Mouse (Mus musculus): ENCODE measurements around the gene Ifi211.
"Not testable (repeated sequence)": the region's sequence is repeated elsewhere in the genome, so short reads cannot be mapped to it uniquely, and the experiment has no call there.

DNA sequence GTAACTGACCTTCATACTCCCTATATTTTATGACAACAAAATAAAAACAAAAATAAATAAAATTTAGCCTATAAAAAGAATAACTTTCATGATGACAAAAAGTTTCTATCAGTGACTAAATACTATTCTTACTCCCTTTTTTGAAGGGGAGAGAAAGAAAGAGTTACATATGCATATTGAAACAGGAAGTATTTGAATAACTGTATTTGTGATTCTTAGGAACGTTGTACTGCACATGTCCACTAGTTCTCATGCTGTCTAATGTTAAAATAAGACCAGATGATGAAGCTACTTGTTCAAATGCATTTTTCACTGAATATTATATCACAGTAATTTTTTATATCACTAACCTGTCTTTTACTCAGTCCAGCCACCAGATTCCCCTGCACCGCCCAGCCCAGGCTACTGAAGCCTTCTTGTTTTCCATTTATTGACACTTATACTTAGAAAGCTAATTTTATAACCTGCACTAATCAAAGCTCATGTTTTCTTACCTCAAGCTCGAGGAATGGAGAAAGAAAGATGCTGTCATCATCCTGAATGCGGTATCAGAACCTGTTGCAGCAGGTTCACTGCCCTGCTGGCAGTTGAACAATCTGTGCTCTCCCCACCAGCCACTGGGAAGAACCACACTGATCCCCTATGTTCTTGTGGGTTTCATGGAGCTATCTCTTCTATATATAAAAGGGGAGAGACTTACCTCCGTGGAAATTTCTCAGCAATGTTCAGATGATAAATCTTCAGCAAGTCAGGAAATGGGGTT lies 33.4 kb downstream of the Ifi211 start:
- TF ChIP-seq CTCF (conservative IDR thresholded peaks at IDR 0.05; ENCODE audit: insufficient read depth, insufficient read length, low read depth, low read length); POLR2A (IDR thresholded peaks at IDR 0.05; ENCODE audit: low read depth, low read length): not testable (repeated sequence)
